Mouse (Mus musculus): ENCODE results near the gene Gm10318. TPM values are rescaled to one million over a fixed set of nuclear protein-coding genes. Genes with fewer than 3 reads are reported as not detected.
A peak's percentile ranks its signal among the peaks of the same experiment; 100 is the strongest.

The Gm10318 gene
- total and polyA plus RNA-seq, 2 experiments from 2014 or later, result not detected

GRCm38 (mm10) chr10:77902211-77902893 lies 49.7 kb downstream of the Gm10318 start, which contains the start of gene Lrrc3:
Gene Lrrc3, minus strand, starts transcription at chr10:77902536.
- H3K9ac ChIP-seq (replicated peaks; ENCODE audit: low read length), result peak within 1 kb of the TSS; percentile 75
- H3K36me3 ChIP-seq (ENCODE audit: insufficient read depth, low read length), result no peaks in the 10 kb centered on the region
- DNase-seq (ENCODE audit: low spot score), result peak; percentile 75
- H3K27me3 ChIP-seq (ENCODE audit: insufficient read depth, low read length), result no peaks in the 10 kb centered on the region
- H3K4me1 ChIP-seq (ENCODE audit: insufficient read depth, low read length), result peaks cover 7% of the 10 kb centered on the region
- peak within 1 kb of the TSS; percentile 63 for H3K4me2 ChIP-seq (ENCODE audit: low read depth, low read length)
- peak; percentile 78 for ATAC-seq
- H3K9me3 ChIP-seq (ENCODE audit: low read length), result no peaks in the 10 kb centered on the region
- peak; percentile 51 for TF ChIP-seq CTCF (IDR thresholded peaks at IDR 0.05; ENCODE audit: low read depth)
- under 1% methylated on average over 44 of the region's 46 CpGs for WGBS
- H3K27ac ChIP-seq, result peak within 1 kb of the TSS; percentile 75
- peak within 1 kb of the TSS; percentile 65 for H3K4me3 ChIP-seq (ENCODE audit: low read length)

GRCm38 (mm10) chr10:77902894-77903715 lies 50.4 kb downstream of the Gm10318 start:
- Histone ChIP-seq H3K4me3 (ENCODE audit: low read length) (peak overlapping the region; percentile 65), H3K9me3 (ENCODE audit: low read length) (no peaks in the 10 kb centered on the region), H3K27me3 (ENCODE audit: insufficient read depth, low read length) (no peaks in the 10 kb centered on the region), H3K4me2 (ENCODE audit: low read depth, low read length) (peak overlapping the region; percentile 63), H3K4me1 (ENCODE audit: insufficient read depth, low read length) (peaks cover 7% of the 10 kb centered on the region), H3K27ac (peak overlapping the region; percentile 75), H3K36me3 (ENCODE audit: insufficient read depth, low read length) (no peaks in the 10 kb centered on the region), H3K9ac (replicated peaks; ENCODE audit: low read length) (peak overlapping the region; percentile 75)
- WGBS, result 4% methylated on average over 33 of the region's 35 CpGs
- no peak for TF ChIP-seq CTCF (IDR thresholded peaks at IDR 0.05; ENCODE audit: low read depth)
- DNase-seq (ENCODE audit: low spot score), result peak; percentile 91
- ATAC-seq, result peak; percentile 89

Other genes starting within 250 kb of the Gm10318 start
Only the 30 nearest of the 33 such genes appear.
- 0.42 and 4.4 TPM in 2 replicates for gene Tspear, start 166.3 kb upstream of the Gm10318 start, total RNA-seq (2014; rRNA removed)
- gene Tspear, start 166.3 kb upstream of the Gm10318 start, polyA plus RNA-seq (2015; fragmentation: Nextera tagmentation; extraction: Ambion mirVana), result 0.93 and 1.3 TPM in 2 replicates
- not detected in 2 replicates for gene Gm19402, start 162.1 kb upstream of the Gm10318 start, total RNA-seq (2014; rRNA removed)
- gene Gm19402, start 162.1 kb upstream of the Gm10318 start, polyA plus RNA-seq (2015; fragmentation: Nextera tagmentation; extraction: Ambion mirVana), result not detected in 2 replicates
- gene Gm9508, start 155.6 kb upstream of the Gm10318 start, total RNA-seq (2014; rRNA removed), result not detected in 2 replicates
- not detected in 2 replicates for gene Gm9508, start 155.6 kb upstream of the Gm10318 start, polyA plus RNA-seq (2015; fragmentation: Nextera tagmentation; extraction: Ambion mirVana)
- gene Gm10272, start 146.2 kb upstream of the Gm10318 start, total RNA-seq (2014; rRNA removed), result not detected in 2 replicates
- gene Gm10272, start 146.2 kb upstream of the Gm10318 start, polyA plus RNA-seq (2015; fragmentation: Nextera tagmentation; extraction: Ambion mirVana), result not detected in 2 replicates
- not detected in 2 replicates for gene Gm10024, start 141.4 kb upstream of the Gm10318 start, total RNA-seq (2014; rRNA removed)
- gene Gm10024, start 141.4 kb upstream of the Gm10318 start, polyA plus RNA-seq (2015; fragmentation: Nextera tagmentation; extraction: Ambion mirVana), result not detected in 2 replicates
- gene Gm10142, start 137.1 kb upstream of the Gm10318 start, total RNA-seq (2014; rRNA removed), result not detected in 2 replicates
- not detected in 2 replicates for gene Gm10142, start 137.1 kb upstream of the Gm10318 start, polyA plus RNA-seq (2015; fragmentation: Nextera tagmentation; extraction: Ambion mirVana)
- not detected in 2 replicates for gene Krtap12-1, start 132.3 kb upstream of the Gm10318 start, total RNA-seq (2014; rRNA removed)
- gene Krtap12-1, start 132.3 kb upstream of the Gm10318 start, polyA plus RNA-seq (2015; fragmentation: Nextera tagmentation; extraction: Ambion mirVana), result not detected in 2 replicates
- not detected in 2 replicates for gene Gm10100, start 126.4 kb upstream of the Gm10318 start, total RNA-seq (2014; rRNA removed)
- gene Gm10100, start 126.4 kb upstream of the Gm10318 start, polyA plus RNA-seq (2015; fragmentation: Nextera tagmentation; extraction: Ambion mirVana), result not detected in 2 replicates
- not detected in 2 replicates for gene Gm18596, start 110.2 kb upstream of the Gm10318 start, total RNA-seq (2014; rRNA removed)
- gene Gm18596, start 110.2 kb upstream of the Gm10318 start, polyA plus RNA-seq (2015; fragmentation: Nextera tagmentation; extraction: Ambion mirVana), result not detected in 2 replicates
- gene Gm9736, start 101.5 kb upstream of the Gm10318 start, total RNA-seq (2014; rRNA removed), result not detected in 2 replicates
- gene Gm9736, start 101.5 kb upstream of the Gm10318 start, polyA plus RNA-seq (2015; fragmentation: Nextera tagmentation; extraction: Ambion mirVana), result not detected in 2 replicates
- gene Gm3233, start 93.2 kb upstream of the Gm10318 start, total RNA-seq (2014; rRNA removed), result not detected in 2 replicates
- gene Gm3233, start 93.2 kb upstream of the Gm10318 start, polyA plus RNA-seq (2015; fragmentation: Nextera tagmentation; extraction: Ambion mirVana), result not detected in 2 replicates
- gene Gm3238, start 81.5 kb upstream of the Gm10318 start, total RNA-seq (2014; rRNA removed), result not detected in 2 replicates
- not detected in 2 replicates for gene Gm3238, start 81.5 kb upstream of the Gm10318 start, polyA plus RNA-seq (2015; fragmentation: Nextera tagmentation; extraction: Ambion mirVana)
- not detected in 2 replicates for gene Gm7138, start 75.9 kb upstream of the Gm10318 start, total RNA-seq (2014; rRNA removed)
- not detected in 2 replicates for gene Gm7138, start 75.9 kb upstream of the Gm10318 start, polyA plus RNA-seq (2015; fragmentation: Nextera tagmentation; extraction: Ambion mirVana)
- gene Gm3250, start 70.3 kb upstream of the Gm10318 start, total RNA-seq (2014; rRNA removed), result not detected in 2 replicates
- gene Gm3250, start 70.3 kb upstream of the Gm10318 start, polyA plus RNA-seq (2015; fragmentation: Nextera tagmentation; extraction: Ambion mirVana), result not detected in 2 replicates
- not detected in 2 replicates for gene Gm7137, start 64.7 kb upstream of the Gm10318 start, total RNA-seq (2014; rRNA removed)
- not detected in 2 replicates for gene Gm7137, start 64.7 kb upstream of the Gm10318 start, polyA plus RNA-seq (2015; fragmentation: Nextera tagmentation; extraction: Ambion mirVana)
- gene Gm9639, start 57.8 kb upstream of the Gm10318 start, total RNA-seq (2014; rRNA removed), result not detected in 2 replicates
- not detected in 2 replicates for gene Gm9639, start 57.8 kb upstream of the Gm10318 start, polyA plus RNA-seq (2015; fragmentation: Nextera tagmentation; extraction: Ambion mirVana)
- not detected in 2 replicates for gene Gm19668, start 53.7 kb upstream of the Gm10318 start, total RNA-seq (2014; rRNA removed)
- not detected in 2 replicates for gene Gm19668, start 53.7 kb upstream of the Gm10318 start, polyA plus RNA-seq (2015; fragmentation: Nextera tagmentation; extraction: Ambion mirVana)
- not detected in 2 replicates for gene Gm9507, start 41.0 kb upstream of the Gm10318 start, total RNA-seq (2014; rRNA removed)
- gene Gm9507, start 41.0 kb upstream of the Gm10318 start, polyA plus RNA-seq (2015; fragmentation: Nextera tagmentation; extraction: Ambion mirVana), result not detected in 2 replicates
- not detected in 2 replicates for gene Gm2696, start 38.2 kb upstream of the Gm10318 start, total RNA-seq (2014; rRNA removed)
- not detected in 2 replicates for gene Gm2696, start 38.2 kb upstream of the Gm10318 start, polyA plus RNA-seq (2015; fragmentation: Nextera tagmentation; extraction: Ambion mirVana)
- not detected in 2 replicates for gene Krtap10-4, start 25.8 kb upstream of the Gm10318 start, total RNA-seq (2014; rRNA removed)
- gene Krtap10-4, start 25.8 kb upstream of the Gm10318 start, polyA plus RNA-seq (2015; fragmentation: Nextera tagmentation; extraction: Ambion mirVana), result not detected in 2 replicates
- gene Krtap10-10, start 16.9 kb upstream of the Gm10318 start, total RNA-seq (2014; rRNA removed), result not detected in 2 replicates
- not detected in 2 replicates for gene Krtap10-10, start 16.9 kb upstream of the Gm10318 start, polyA plus RNA-seq (2015; fragmentation: Nextera tagmentation; extraction: Ambion mirVana)
- not detected in 2 replicates for gene Gm36176, start 6.1 kb upstream of the Gm10318 start, total RNA-seq (2014; rRNA removed)
- not detected in 2 replicates for gene Gm36176, start 6.1 kb upstream of the Gm10318 start, polyA plus RNA-seq (2015; fragmentation: Nextera tagmentation; extraction: Ambion mirVana)
- gene Gm3285, start 9.1 kb downstream of the Gm10318 start, total RNA-seq (2014; rRNA removed), result not detected in 2 replicates
- gene Gm3285, start 9.1 kb downstream of the Gm10318 start, polyA plus RNA-seq (2015; fragmentation: Nextera tagmentation; extraction: Ambion mirVana), result not detected in 2 replicates
- 27.8 and 31.4 TPM in 2 replicates for gene Lrrc3, start 49.7 kb downstream of the Gm10318 start, total RNA-seq (2014; rRNA removed)
- 22.1 and 24.3 TPM in 2 replicates for gene Lrrc3, start 49.7 kb downstream of the Gm10318 start, polyA plus RNA-seq (2015; fragmentation: Nextera tagmentation; extraction: Ambion mirVana)
- gene Trpm2, start 117.7 kb downstream of the Gm10318 start, total RNA-seq (2014; rRNA removed), result 6.5 and 9.1 TPM in 2 replicates
- 4.6 and 6.8 TPM in 2 replicates for gene Trpm2, start 117.7 kb downstream of the Gm10318 start, polyA plus RNA-seq (2015; fragmentation: Nextera tagmentation; extraction: Ambion mirVana)
- 72.0 and 75.7 TPM in 2 replicates for gene 1810043G02Rik, start 125.7 kb downstream of the Gm10318 start, total RNA-seq (2014; rRNA removed)
- gene 1810043G02Rik, start 125.7 kb downstream of the Gm10318 start, polyA plus RNA-seq (2015; fragmentation: Nextera tagmentation; extraction: Ambion mirVana), result 58.5 and 60.4 TPM in 2 replicates
- 183 and 208 TPM in 2 replicates for gene Pfkl, start 157.2 kb downstream of the Gm10318 start, total RNA-seq (2014; rRNA removed)
- gene Pfkl, start 157.2 kb downstream of the Gm10318 start, polyA plus RNA-seq (2015; fragmentation: Nextera tagmentation; extraction: Ambion mirVana), result 96.5 and 101 TPM in 2 replicates
- gene Dnmt3l, start 189.1 kb downstream of the Gm10318 start, total RNA-seq (2014; rRNA removed), result 0.63 TPM in 1 of 2 replicates, not detected in the other
- gene Dnmt3l, start 189.1 kb downstream of the Gm10318 start, polyA plus RNA-seq (2015; fragmentation: Nextera tagmentation; extraction: Ambion mirVana), result 0.13 and 0.44 TPM in 2 replicates
- 0.14 and 0.99 TPM in 2 replicates for gene Aire, start 190.8 kb downstream of the Gm10318 start, total RNA-seq (2014; rRNA removed)
- 0.05 and 0.30 TPM in 2 replicates for gene Aire, start 190.8 kb downstream of the Gm10318 start, polyA plus RNA-seq (2015; fragmentation: Nextera tagmentation; extraction: Ambion mirVana)
- 5.1 and 5.3 TPM in 2 replicates for gene Icosl, start 216.4 kb downstream of the Gm10318 start, total RNA-seq (2014; rRNA removed)
- gene Icosl, start 216.4 kb downstream of the Gm10318 start, polyA plus RNA-seq (2015; fragmentation: Nextera tagmentation; extraction: Ambion mirVana), result 1.7 and 1.8 TPM in 2 replicates

Measured in hindbrain, postnatal 0 days (tissue).